Mouse (Mus musculus): ENCODE results near the gene Tspan9. TPM values are rescaled to one million over a fixed set of nuclear protein-coding genes. Genes with fewer than 3 reads are reported as not detected.

Gene Tspan9
- total RNA-seq, 1 experiment: 161 TPM

GRCm38 (mm10) chr6:128081293-128081692 lies 62.1 kb downstream of the Tspan9 start:
- H3K36me3 ChIP-seq (ENCODE audit: control insufficient read depth, insufficient read depth, low read length, poor library complexity, severe bottlenecking): no peaks in the 10 kb centered on the region; the same call in 1 of the 2 replicates
- H3K9me3 ChIP-seq (ENCODE audit: control insufficient read depth, insufficient read depth, low read depth, low read length): no peaks in the 10 kb centered on the region
- no peak overlapping the region for H3K4me3 ChIP-seq (ENCODE audit: insufficient read depth in 1 of 2, low read depth in 1 of 2, low read length in 2 of 2, poor library complexity in 1 of 2, severe bottlenecking in 1 of 2)
- TF ChIP-seq MAFK (IDR thresholded peaks at IDR 0.05; ENCODE audit: insufficient read depth, low read depth, low read length) (no peak), HCFC1 (IDR thresholded peaks at IDR 0.05; ENCODE audit: borderline replicate concordance, insufficient read depth, low read length) (no peak), ZNF384 (IDR thresholded peaks at IDR 0.05; ENCODE audit: low read depth, low read length) (no peak), CHD2 (IDR thresholded peaks at IDR 0.05; ENCODE audit: low read depth, low read length) (no peak), ZC3H11A (IDR thresholded peaks at IDR 0.05; ENCODE audit: borderline replicate concordance, low read depth, low read length) (no peak)
- no peak overlapping the region for H3K9ac ChIP-seq (ENCODE audit: insufficient read depth, low read depth, low read length, poor library complexity, severe bottlenecking)
- no peak for DNase-seq (ENCODE audit: low read depth, low spot score)
- no peaks in the 10 kb centered on the region for H3K4me1 ChIP-seq (ENCODE audit: control insufficient read depth in 2 of 2, insufficient read depth in 2 of 2, low read length in 2 of 2, poor library complexity in 1 of 2)
- no peak overlapping the region for H3K27ac ChIP-seq (ENCODE audit: insufficient read depth, low read depth, low read length, poor library complexity, severe bottlenecking)
- in situ Hi-C loops (cut with MboI; ENCODE audit: low sequenced_read_pairs in 2 of 2, unreplicated experiment in 2 of 2): no loop called here

GRCm38 (mm10) chr6:128079576-128080224 lies 63.7 kb downstream of the Tspan9 start:
- Histone ChIP-seq H3K27ac (ENCODE audit: insufficient read depth, low read depth, low read length, poor library complexity, severe bottlenecking) (no peak overlapping the region), H3K9me3 (ENCODE audit: control insufficient read depth, insufficient read depth, low read depth, low read length) (no peaks in the 10 kb centered on the region), H3K4me3 (ENCODE audit: insufficient read depth in 1 of 2, low read depth in 1 of 2, low read length in 2 of 2, poor library complexity in 1 of 2, severe bottlenecking in 1 of 2) (no peak overlapping the region), H3K9ac (ENCODE audit: insufficient read depth, low read depth, low read length, poor library complexity, severe bottlenecking) (no peak overlapping the region), H3K36me3 (ENCODE audit: control insufficient read depth, insufficient read depth, low read length, poor library complexity, severe bottlenecking) (no peaks in the 10 kb centered on the region; the same call in 1 of the 2 replicates), H3K4me1 (ENCODE audit: control insufficient read depth in 2 of 2, insufficient read depth in 2 of 2, low read length in 2 of 2, poor library complexity in 1 of 2) (no peaks in the 10 kb centered on the region)
- in situ Hi-C loops (cut with MboI; ENCODE audit: low sequenced_read_pairs in 2 of 2, unreplicated experiment in 2 of 2): no loop called here
- DNase-seq (ENCODE audit: low read depth, low spot score): no peak
- TF ChIP-seq ZC3H11A (IDR thresholded peaks at IDR 0.05; ENCODE audit: borderline replicate concordance, low read depth, low read length) (no peak), CHD2 (IDR thresholded peaks at IDR 0.05; ENCODE audit: low read depth, low read length) (no peak), ZNF384 (IDR thresholded peaks at IDR 0.05; ENCODE audit: low read depth, low read length) (no peak), HCFC1 (IDR thresholded peaks at IDR 0.05; ENCODE audit: borderline replicate concordance, insufficient read depth, low read length) (no peak), MAFK (IDR thresholded peaks at IDR 0.05; ENCODE audit: insufficient read depth, low read depth, low read length) (no peak)

- TF ChIP-seq ZNF384 (IDR thresholded peaks at IDR 0.05; ENCODE audit: low read depth, low read length): no peak
- Histone ChIP-seq H3K9me3 (ENCODE audit: control insufficient read depth, insufficient read depth, low read depth, low read length) (no peaks in the 10 kb centered on the region), H3K4me1 (ENCODE audit: control insufficient read depth in 2 of 2, insufficient read depth in 2 of 2, low read length in 2 of 2, poor library complexity in 1 of 2) (no peaks in the 10 kb centered on the region), H3K27ac (ENCODE audit: insufficient read depth, low read depth, low read length, poor library complexity, severe bottlenecking) (no peak overlapping the region), H3K36me3 (ENCODE audit: control insufficient read depth, insufficient read depth, low read length, poor library complexity, severe bottlenecking) (no peaks in the 10 kb centered on the region; the same call in 1 of the 2 replicates), H3K9ac (ENCODE audit: insufficient read depth, low read depth, low read length, poor library complexity, severe bottlenecking) (no peak overlapping the region), H3K4me3 (ENCODE audit: insufficient read depth in 1 of 2, low read depth in 1 of 2, low read length in 2 of 2, poor library complexity in 1 of 2, severe bottlenecking in 1 of 2) (no peak overlapping the region)
- in situ Hi-C loops (cut with MboI; ENCODE audit: low sequenced_read_pairs in 2 of 2, unreplicated experiment in 2 of 2): no loop called here
- no peak for DNase-seq (ENCODE audit: low read depth, low spot score)
These were observed 64.9 kb downstream of the Tspan9 start for GRCm38 (mm10) chr6:128078508-128078907.

- Histone ChIP-seq H3K9me3 (ENCODE audit: control insufficient read depth, insufficient read depth, low read depth, low read length) (no peaks in the 10 kb centered on the region), H3K9ac (ENCODE audit: insufficient read depth, low read depth, low read length, poor library complexity, severe bottlenecking) (no peak overlapping the region), H3K4me3 (ENCODE audit: insufficient read depth in 1 of 2, low read depth in 1 of 2, low read length in 2 of 2, poor library complexity in 1 of 2, severe bottlenecking in 1 of 2) (no peak overlapping the region), H3K4me1 (ENCODE audit: control insufficient read depth in 2 of 2, insufficient read depth in 2 of 2, low read length in 2 of 2, poor library complexity in 1 of 2) (no peaks in the 10 kb centered on the region), H3K27ac (ENCODE audit: insufficient read depth, low read depth, low read length, poor library complexity, severe bottlenecking) (no peak overlapping the region), H3K36me3 (ENCODE audit: control insufficient read depth, insufficient read depth, low read length, poor library complexity, severe bottlenecking) (no peaks in the 10 kb centered on the region; the same call in 1 of the 2 replicates)
- TF ChIP-seq ZNF384 (IDR thresholded peaks at IDR 0.05; ENCODE audit: low read depth, low read length) (no peak), HCFC1 (IDR thresholded peaks at IDR 0.05; ENCODE audit: borderline replicate concordance, insufficient read depth, low read length) (no peak), CHD2 (IDR thresholded peaks at IDR 0.05; ENCODE audit: low read depth, low read length) (no peak)
- DNase-seq (ENCODE audit: low read depth, low spot score): no peak
- in situ Hi-C loops (cut with MboI; ENCODE audit: low sequenced_read_pairs in 2 of 2, unreplicated experiment in 2 of 2): no loop called here
These were observed 67.0 kb downstream of the Tspan9 start for GRCm38 (mm10) chr6:128076104-128077020.
